Mouse (Mus musculus) ES-Bruce4 (cell line): Measurements from ENCODE around the gene Syt2.

Experiments used
- CTCF ChIP-seq: IDR thresholded peaks from one replicate; pipeline ENCODE4 v1.8.1; 2011; ENCODE audit warnings: low read depth, low read length
- POLR2A ChIP-seq: IDR thresholded peaks from one replicate; pipeline ENCODE4 v1.8.1; 2011; ENCODE audit warnings: low read length; ENCODE audit not compliant: insufficient read depth

DNA sequence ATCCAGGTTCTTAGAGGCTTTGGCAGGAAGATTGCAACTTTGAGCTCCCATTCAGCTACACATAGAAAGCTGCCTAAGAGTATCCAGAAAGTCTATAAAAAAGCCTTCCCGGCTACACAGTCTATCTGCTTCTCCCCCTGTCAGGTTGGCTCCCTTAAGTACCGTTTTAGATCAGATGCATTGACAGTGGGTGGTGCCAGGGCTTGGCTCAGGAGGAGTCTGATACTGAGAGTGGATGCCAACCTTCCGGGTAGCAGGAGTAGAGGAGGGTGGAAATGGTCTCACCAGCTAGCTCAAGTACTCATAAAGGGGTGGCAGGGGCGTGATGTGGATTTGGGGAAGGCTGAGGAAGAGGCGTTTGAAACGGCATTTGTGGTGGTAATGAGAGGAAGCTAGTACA is 7.0 kb upstream of the Syt2 start:
- TF ChIP-seq CTCF (no peak), POLR2A (no peak)
